Mouse (Mus musculus): ENCODE data around the gene Gabarapl2.

- TF ChIP-seq CTCF (IDR thresholded peaks at IDR 0.05; ENCODE audit: control insufficient read depth, insufficient read depth, insufficient read length) (no peak), USF1 (IDR thresholded peaks at IDR 0.05; ENCODE audit: low read depth) (no peak), MAX (IDR thresholded peaks at IDR 0.05) (no peak), FOSL1 (IDR thresholded peaks at IDR 0.05; ENCODE audit: insufficient read depth, low read length, poor library complexity, severe bottlenecking) (no peak), CEBPB (IDR thresholded peaks at IDR 0.05; ENCODE audit: low read depth) (no peak), MYOG (IDR thresholded peaks at IDR 0.05; ENCODE audit: control insufficient read depth, extremely low read depth, insufficient read length) (no peak), MYOD1 (IDR thresholded peaks at IDR 0.05; ENCODE audit: control insufficient read depth, insufficient read length, low read depth) (no peak)
Measured at GRCm38 (mm10) chr8:111934201-111934600, 6.3 kb upstream of the Gabarapl2 start.
